Mouse (Mus musculus) midbrain, embryonic 16.5 days (tissue): Measurements from ENCODE around the gene Pde8a. TPM values are rescaled to one million over a fixed set of nuclear protein-coding genes. Genes with fewer than 3 reads are reported as not detected.

Source experiments
- ATAC-seq: fragments of 200-750 bp; cut with Nextera tagmentation; 2 replicates; pipeline ENCODE4 v1.8.0; 2017; ENCODE audit warnings: moderate TSS enrichment
- H3K27ac ChIP-seq: fragments of 300-500 bp; sonication (generic); 2 replicates; pipeline ENCODE4 v1.5.1; 2014; ENCODE audit warnings: mild to moderate bottlenecking, low read length, mixed read lengths
- H3K27me3 ChIP-seq: fragments of 300-500 bp; sonication (generic); 2 replicates; pipeline ENCODE4 v1.6.1; 2014; ENCODE audit warnings: low read depth, low read length, mixed read lengths; ENCODE audit not compliant: control insufficient read depth, insufficient read depth
- H3K36me3 ChIP-seq: fragments of 300-500 bp; sonication (generic); 2 replicates; pipeline ENCODE4 v1.6.1; 2014; ENCODE audit warnings: mild to moderate bottlenecking, low read length, moderate library complexity, mixed read lengths; ENCODE audit not compliant: control insufficient read depth, insufficient read depth
- H3K4me1 ChIP-seq: fragments of 300-500 bp; sonication (generic); 2 replicates; pipeline ENCODE4 v1.6.1; 2014; ENCODE audit warnings: mild to moderate bottlenecking, low read length, mixed read lengths; ENCODE audit not compliant: control insufficient read depth, insufficient read depth
- H3K4me2 ChIP-seq: fragments of 300-500 bp; sonication (generic); 2 replicates; pipeline ENCODE4 v1.6.1; 2014; ENCODE audit warnings: mild to moderate bottlenecking, low read length, mixed read lengths
- H3K4me3 ChIP-seq: fragments of 300-500 bp; sonication (generic); 2 replicates; pipeline ENCODE4 v1.5.1; 2014; ENCODE audit warnings: low read depth, mild to moderate bottlenecking, low read length, moderate library complexity, mixed read lengths
- H3K9ac ChIP-seq: fragments of 300-500 bp; sonication (generic); 2 replicates; pipeline ENCODE4 v1.6.1; 2014; ENCODE audit warnings: low read depth, low read length, mixed read lengths
- H3K9me3 ChIP-seq: fragments of 300-500 bp; sonication (generic); replicated peaks from 2 replicates; pipeline ENCODE4 v1.6.1; 2014; ENCODE audit warnings: mild to moderate bottlenecking, low read length, mixed read lengths; ENCODE audit not compliant: control insufficient read depth, poor library complexity, severe bottlenecking
- WGBS: fragments of 180-500 bp; shearing (Covaris S2); extraction: QIAGEN DNeasy Blood & Tissue Kit; methylation state at CpG from one replicate; pipeline ENCODE4 v1.1.7; 2014; 5-methylcytosine and 5-hydroxymethylcytosine counted together
- polyA plus RNA-seq: library from polyadenylated mRNA; unstranded; fragments of >200 nt; fragmentation: Nextera tagmentation; extraction: Ambion mirVana; gene quantifications from 2 replicates; pipeline ENCODE4 v1.2.1, GENCODE M21; 2015

The Pde8a gene
- polyA plus RNA-seq, 1 experiment from 2014 or later = 1.6 TPM

GRCm38 (mm10) chr7:81243361-81243760, 30.0 kb downstream of the Pde8a start:
- Histone ChIP-seq H3K27me3 (no peaks in the 10 kb centered on the region), H3K4me1 (no peaks in the 10 kb centered on the region), H3K4me2 (no peak overlapping the region), H3K27ac (no peak overlapping the region), H3K9ac (no peak overlapping the region), H3K4me3 (no peak overlapping the region), H3K36me3 (no peaks in the 10 kb centered on the region), H3K9me3 (no peaks in the 10 kb centered on the region)
- no peak for ATAC-seq
- 77% methylated on average over 5 of the region's 5 CpGs for WGBS

- no peak for ATAC-seq
- 89% methylated on average over 3 of the region's 3 CpGs for WGBS
- no peaks in the 10 kb centered on the region for H3K36me3 ChIP-seq
- H3K4me1 ChIP-seq = no peaks in the 10 kb centered on the region
- H3K27me3 ChIP-seq = no peaks in the 10 kb centered on the region
- no peak overlapping the region for H3K4me3 ChIP-seq
- no peaks in the 10 kb centered on the region for H3K9me3 ChIP-seq
- H3K27ac ChIP-seq = no peak overlapping the region
- H3K4me2 ChIP-seq = no peak overlapping the region
- H3K9ac ChIP-seq = no peak overlapping the region
Measured at GRCm38 (mm10) chr7:81249854-81250279, 36.5 kb downstream of the Pde8a start.

- H3K4me3 ChIP-seq = no peak overlapping the region
- H3K4me1 ChIP-seq = no peaks in the 10 kb centered on the region
- no peak overlapping the region for H3K27ac ChIP-seq
- no peak overlapping the region for H3K9ac ChIP-seq
- H3K36me3 ChIP-seq = no peaks in the 10 kb centered on the region
- H3K27me3 ChIP-seq = no peaks in the 10 kb centered on the region
- ATAC-seq = no peak
- H3K4me2 ChIP-seq = no peak overlapping the region
- 89% methylated on average over 6 of the region's 6 CpGs for WGBS
- H3K9me3 ChIP-seq = no peaks in the 10 kb centered on the region
Measured at GRCm38 (mm10) chr7:81250601-81251000, 37.2 kb downstream of the Pde8a start.

DNA sequence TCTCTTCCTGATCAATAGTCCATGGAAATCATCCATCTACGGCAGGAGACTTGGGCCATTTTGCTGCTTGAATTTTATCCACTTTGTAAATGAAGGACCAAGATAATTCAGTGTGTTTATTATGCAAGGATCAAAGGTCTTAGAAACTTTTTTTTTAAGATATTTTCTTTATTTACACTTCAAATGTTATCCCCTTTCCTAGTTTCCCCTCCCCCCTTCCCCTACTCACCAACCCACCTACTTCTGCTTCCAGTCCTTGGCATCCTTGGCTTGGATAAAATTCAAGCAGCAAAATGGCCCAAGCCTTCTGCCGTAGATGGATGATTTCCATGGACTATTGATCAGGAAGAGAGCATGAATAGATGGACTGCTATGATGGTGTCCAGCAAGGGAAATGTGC, 38.1 kb downstream of the Pde8a start:
- WGBS = 87% methylated on average over 2 of the region's 2 CpGs
- no peaks in the 10 kb centered on the region for H3K36me3 ChIP-seq
- H3K9ac ChIP-seq = no peak overlapping the region
- H3K4me2 ChIP-seq = no peak overlapping the region
- no peaks in the 10 kb centered on the region for H3K4me1 ChIP-seq
- H3K4me3 ChIP-seq = no peak overlapping the region
- no peaks in the 10 kb centered on the region for H3K9me3 ChIP-seq
- H3K27me3 ChIP-seq = no peaks in the 10 kb centered on the region
- no peak for ATAC-seq
- no peak overlapping the region for H3K27ac ChIP-seq

DNA sequence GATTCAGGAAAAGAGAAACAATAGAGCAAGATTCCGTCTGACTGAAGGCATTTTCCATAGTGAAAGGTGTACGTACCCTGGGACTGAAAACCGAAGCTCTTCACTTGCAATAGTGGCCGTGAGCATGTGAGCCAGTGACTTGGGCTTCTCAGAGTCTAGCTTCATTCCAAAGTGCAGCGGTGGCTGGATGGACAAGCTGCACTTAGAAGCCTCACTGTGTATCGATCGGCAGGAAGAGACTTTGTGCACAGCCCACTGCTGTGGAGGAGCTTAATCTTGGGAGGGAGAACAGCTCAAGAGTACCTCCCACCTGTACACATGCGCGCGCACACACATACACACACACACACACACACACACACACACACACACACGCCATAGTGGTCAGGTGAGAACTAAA, 39.9 kb downstream of the Pde8a start:
- Histone ChIP-seq H3K27ac (no peak overlapping the region), H3K36me3 (no peaks in the 10 kb centered on the region), H3K9ac (no peak overlapping the region), H3K4me2 (no peak overlapping the region), H3K4me3 (no peak overlapping the region), H3K9me3 (no peaks in the 10 kb centered on the region), H3K4me1 (no peaks in the 10 kb centered on the region), H3K27me3 (no peaks in the 10 kb centered on the region)
- WGBS = 74% methylated on average over 11 of the region's 11 CpGs
- ATAC-seq = no peak

DNA sequence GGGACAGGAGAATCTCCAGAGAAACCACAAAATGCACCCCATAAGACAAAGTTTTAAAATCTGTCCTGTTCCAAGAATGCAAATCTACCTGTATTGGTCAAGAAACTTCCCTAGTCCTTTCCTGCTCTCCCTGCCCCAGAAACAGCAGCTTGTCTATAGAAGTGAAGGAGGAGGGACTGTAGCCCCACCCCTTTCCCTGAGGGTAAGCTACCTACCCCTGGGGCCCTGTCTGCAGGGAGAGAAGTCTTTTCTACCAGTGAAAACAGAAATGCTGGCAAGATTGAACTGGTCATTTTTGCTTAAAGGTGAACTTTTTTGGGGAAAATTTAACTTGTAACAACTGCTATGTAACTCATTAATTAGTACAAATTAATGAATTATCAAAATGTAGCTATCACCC, 41.2 kb downstream of the Pde8a start:
- H3K9ac ChIP-seq = no peak overlapping the region
- no peak for ATAC-seq
- no peak overlapping the region for H3K4me2 ChIP-seq
- H3K27ac ChIP-seq = no peak overlapping the region
- H3K36me3 ChIP-seq = no peaks in the 10 kb centered on the region
- no peaks in the 10 kb centered on the region for H3K27me3 ChIP-seq
- H3K9me3 ChIP-seq = no peaks in the 10 kb centered on the region
- H3K4me1 ChIP-seq = no peaks in the 10 kb centered on the region
- no peak overlapping the region for H3K4me3 ChIP-seq

- H3K27me3 ChIP-seq = no peaks in the 10 kb centered on the region
- no peak overlapping the region for H3K27ac ChIP-seq
- no peak for ATAC-seq
- H3K4me3 ChIP-seq = no peak overlapping the region
- H3K4me2 ChIP-seq = no peak overlapping the region
- H3K36me3 ChIP-seq = no peaks in the 10 kb centered on the region
- H3K4me1 ChIP-seq = no peaks in the 10 kb centered on the region
- WGBS = 92% methylated on average over 3 of the region's 3 CpGs
- H3K9ac ChIP-seq = no peak overlapping the region
- no peaks in the 10 kb centered on the region for H3K9me3 ChIP-seq
Measured at GRCm38 (mm10) chr7:81255456-81255855, 42.1 kb downstream of the Pde8a start.

DNA sequence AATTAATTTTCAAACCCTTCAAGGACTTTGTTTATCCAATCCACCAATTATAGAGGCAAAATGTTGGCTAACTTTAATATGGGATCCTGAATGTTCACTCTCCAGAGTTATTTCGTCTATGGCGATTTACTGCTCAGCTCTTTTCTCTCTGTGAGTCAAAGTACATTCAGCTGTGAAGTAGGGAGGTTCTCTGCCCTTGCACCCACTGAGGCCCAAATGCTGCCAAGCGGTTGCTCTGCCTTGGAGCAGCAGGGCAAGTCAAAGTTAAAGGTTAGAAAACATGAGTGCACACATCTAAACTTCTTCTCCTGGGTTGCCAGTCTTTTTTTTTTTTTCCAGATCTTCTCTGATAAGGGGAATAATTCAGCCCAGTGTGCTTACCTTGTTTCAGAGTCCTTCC, 43.4 kb downstream of the Pde8a start:
- Histone ChIP-seq H3K9me3 (no peaks in the 10 kb centered on the region), H3K27ac (no peak overlapping the region), H3K4me1 (no peaks in the 10 kb centered on the region), H3K27me3 (no peaks in the 10 kb centered on the region), H3K9ac (no peak overlapping the region), H3K4me2 (no peak overlapping the region), H3K4me3 (no peak overlapping the region), H3K36me3 (no peaks in the 10 kb centered on the region)
- ATAC-seq = no peak
- WGBS = 94% methylated on average over 3 of the region's 3 CpGs

- Histone ChIP-seq H3K36me3 (no peaks in the 10 kb centered on the region), H3K4me3 (no peak overlapping the region), H3K9ac (no peak overlapping the region), H3K27ac (no peak overlapping the region), H3K4me1 (no peaks in the 10 kb centered on the region), H3K9me3 (no peaks in the 10 kb centered on the region), H3K4me2 (no peak overlapping the region), H3K27me3 (no peaks in the 10 kb centered on the region)
- 81% methylated on average over 7 of the region's 7 CpGs for WGBS
- ATAC-seq = no peak
Measured at GRCm38 (mm10) chr7:81261548-81261947, 48.2 kb downstream of the Pde8a start.

DNA sequence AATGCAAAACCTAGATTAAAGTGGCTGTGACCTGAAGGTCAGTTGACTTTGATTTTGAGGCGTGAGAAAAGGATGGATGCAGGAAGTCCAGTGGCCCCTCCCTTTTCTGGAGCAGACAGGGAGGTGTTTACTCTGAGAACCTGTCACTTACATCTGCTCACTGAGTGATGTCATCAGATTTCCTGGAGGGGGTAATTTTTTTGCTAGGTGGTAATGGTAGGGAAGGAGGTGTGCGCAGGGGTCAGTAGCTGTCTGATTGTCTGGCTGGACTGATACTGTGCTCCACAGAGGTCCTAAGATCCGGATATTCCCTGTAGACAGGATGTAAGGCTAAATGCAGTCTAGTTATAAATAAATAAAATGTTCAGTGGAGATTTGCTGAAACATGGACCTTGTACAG, 59.5 kb downstream of the Pde8a start:
- WGBS = 81% methylated on average over 3 of the region's 3 CpGs
- Histone ChIP-seq H3K27ac (no peak overlapping the region), H3K9me3 (no peaks in the 10 kb centered on the region), H3K27me3 (no peaks in the 10 kb centered on the region), H3K9ac (no peak overlapping the region), H3K36me3 (no peaks in the 10 kb centered on the region), H3K4me1 (no peaks in the 10 kb centered on the region), H3K4me2 (no peak overlapping the region), H3K4me3 (no peak overlapping the region)
- no peak for ATAC-seq
